Mouse (Mus musculus): ENCODE data around the gene Pafah1b2.

DNA sequence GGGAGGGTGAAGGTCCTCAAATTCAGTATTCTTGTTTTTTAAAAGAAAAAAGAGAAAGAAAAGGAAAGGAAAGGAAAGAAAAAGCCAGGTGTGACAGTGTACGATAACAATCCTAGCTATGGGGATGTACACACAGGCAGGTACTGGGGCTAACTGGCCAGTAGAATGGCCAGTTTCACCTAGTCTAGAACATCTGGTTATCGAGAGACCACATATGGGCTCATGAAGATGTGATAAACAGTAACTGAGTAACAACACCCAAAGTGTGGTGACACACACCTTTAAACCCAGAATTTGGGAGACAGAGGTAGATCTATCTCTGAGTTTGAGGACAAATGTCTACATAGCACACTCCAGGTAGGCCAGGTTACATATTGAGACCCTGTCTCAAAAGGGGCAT lies 32.7 kb downstream of the Pafah1b2 start:
- TF ChIP-seq CTCF (IDR thresholded peaks at IDR 0.05; ENCODE audit: borderline replicate concordance, extremely low read depth, insufficient read depth, insufficient read length): no peak
- TF ChIP-seq POLR2A (IDR thresholded peaks at IDR 0.05; ENCODE audit: borderline replicate concordance, extremely low read depth, insufficient read depth, insufficient read length, poor library complexity, severe bottlenecking): no peak
